Comparison of ENCODE assay signal across 12 mouse cellular contexts in the genomic region with DNA sequence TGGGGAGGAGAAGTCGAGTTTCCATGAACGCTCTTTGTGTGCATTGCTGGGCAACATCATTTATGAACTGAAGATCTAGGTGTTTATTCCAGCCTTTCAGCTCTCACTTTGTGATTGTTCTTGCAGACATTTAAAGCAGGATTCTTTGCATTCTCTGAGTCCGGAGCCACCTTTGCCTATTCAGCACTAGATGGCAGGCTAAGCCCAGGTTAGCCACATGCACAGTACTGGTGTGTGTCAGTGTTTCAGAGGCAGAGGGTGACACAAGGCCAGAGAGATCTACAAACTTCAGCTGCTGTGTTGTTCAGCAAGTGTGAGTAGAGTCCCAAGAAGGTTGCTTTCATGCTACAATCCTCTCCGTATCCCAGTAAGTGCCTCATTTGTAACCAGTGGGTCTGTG. TPM values are rescaled to one million over a fixed set of nuclear protein-coding genes. Genes with fewer than 3 reads are reported as not detected.
DNase-seq lines count a peak whose midpoint lies in the region; ATAC-seq lines count a peak whose summit lies in the region.
"Not testable (repeated sequence)": the region's sequence is repeated elsewhere in the genome, so short reads cannot be mapped to it uniquely, and the experiment has no call there.
"Had no signal": no experiment of that assay in that cellular context is flagged by ENCODE, and none has a peak within 500 bp of the region (broad histone marks: within the 10 kb centered on the region; RNA-seq: fewer than 3 reads in every experiment).

No protein-coding gene starts in this region.

- ATAC-seq in embryonic facial prominence, embryonic 14.5 days (ENCODE audit: low read depth): peak; percentile 88
- peak; percentile 69; the same call in 1 of the 2 replicates for ATAC-seq in heart, embryonic 16.5 days (replicated peaks; ENCODE audit: extremely low read depth, insufficient read depth, low FRiP score)
- peak; percentile 76 for ATAC-seq in megakaryocyte progenitor cell, adult 5-6 weeks (replicated peaks; ENCODE audit: poor library complexity)
- peak; percentile 68 for ATAC-seq in stomach, embryonic 15.5 days (ENCODE audit: insufficient read depth, low FRiP score, low read depth)

- peak; percentile 50 for DNase-seq in 416B (ENCODE audit: low read depth)
- DNase-seq in adrenal gland, adult 2 months: peak; percentile 47
- DNase-seq in embryonic facial prominence, embryonic 14.5 days (ENCODE audit: low spot score): peak; percentile 72
- DNase-seq in kidney, adult 9 months: peak; percentile 70
- peak; percentile 65 to 76 for DNase-seq in left cerebral cortex, postnatal 14 days (ENCODE audit: low spot score in 2 of 2)

- H3K27me3 ChIP-seq in embryonic facial prominence, embryonic 14.5 days (replicated peaks; ENCODE audit: control insufficient read depth, insufficient read depth, low read length); heart, embryonic 16.5 days (ENCODE audit: control insufficient read depth, insufficient read depth, low read length); stomach, embryonic 15.5 days (replicated peaks): not testable (repeated sequence)

- H3K36me3 ChIP-seq in embryonic facial prominence, embryonic 14.5 days (ENCODE audit: control insufficient read depth, insufficient read depth, low read length); heart, embryonic 16.5 days (ENCODE audit: control insufficient read depth, insufficient read depth); stomach, embryonic 15.5 days: not testable (repeated sequence)

- intact Hi-C loops in left cerebral cortex, postnatal 14 days (cut with DNase I): not testable (repeated sequence)

- H3K9me3 ChIP-seq in embryonic facial prominence, embryonic 14.5 days (ENCODE audit: control insufficient read depth, low read length); heart, embryonic 16.5 days (replicated peaks; ENCODE audit: control insufficient read depth, low read length); stomach, embryonic 15.5 days: not testable (repeated sequence)

- H3K27ac ChIP-seq in embryonic facial prominence, embryonic 14.5 days (replicated peaks; ENCODE audit: low read depth, low read length); heart, embryonic 16.5 days (ENCODE audit: low read length); stomach, embryonic 15.5 days: not testable (repeated sequence)

- 37% methylated on average over 4 of the region's 4 CpGs for WGBS in embryonic facial prominence, embryonic 14.5 days
- WGBS in heart, embryonic 16.5 days: 23% methylated on average over 4 of the region's 4 CpGs
- WGBS in stomach, embryonic 15.5 days: 33% methylated on average over 4 of the region's 4 CpGs

- not testable (repeated sequence) for H3K9ac ChIP-seq in embryonic facial prominence, embryonic 14.5 days (ENCODE audit: low read depth, low read length); heart, embryonic 16.5 days (ENCODE audit: low read length); stomach, embryonic 15.5 days

- H3K4me2 ChIP-seq in embryonic facial prominence, embryonic 14.5 days (ENCODE audit: low read depth, low read length); heart, embryonic 16.5 days (ENCODE audit: low read depth, low read length); stomach, embryonic 15.5 days: not testable (repeated sequence)

- H3K4me3 ChIP-seq in embryonic facial prominence, embryonic 14.5 days (ENCODE audit: low read depth, low read length); heart, embryonic 16.5 days (ENCODE audit: low read length); stomach, embryonic 15.5 days (replicated peaks): not testable (repeated sequence)

- not testable (repeated sequence) for H3K4me1 ChIP-seq in embryonic facial prominence, embryonic 14.5 days (ENCODE audit: control insufficient read depth, insufficient read depth, low read length); heart, embryonic 16.5 days (ENCODE audit: control insufficient read depth, insufficient read depth, low read length); stomach, embryonic 15.5 days

RNA-seq across cellular contexts. Expression of a gene that starts 1.7 kb away (rescaled TPM):
- total RNA-seq in adrenal gland, adult 2 months (2021): not detected
- polyA plus RNA-seq in adrenal gland, adult 2 months (2012; rRNA removed): not detected in 2 replicates
- polyA plus RNA-seq in embryonic facial prominence, embryonic 14.5 days (2014; fragmentation: Nextera tagmentation; extraction: Ambion mirVana): not detected in 2 replicates
- polyA plus RNA-seq in heart, embryonic 16.5 days (2015; fragmentation: Nextera tagmentation; extraction: Ambion mirVana): not detected in 2 replicates
- total RNA-seq in left cerebral cortex, postnatal 14 days (2021): not detected
- total RNA-seq in megakaryocyte progenitor cell, adult 5-6 weeks (2015): not detected in 2 replicates
- 0.25 TPM in 1 of 2 replicates, not detected in the other for total RNA-seq in megakaryocyte progenitor cell, adult 5-6 weeks (2017)
- polyA plus RNA-seq in stomach, embryonic 15.5 days (2015; fragmentation: Nextera tagmentation; extraction: Ambion mirVana): not detected in 2 replicates
- total RNA-seq: heart, postnatal 36 days; neutrophil, adult 5-6 weeks had no signal
- polyA plus RNA-seq: liver, embryonic 15.5 days; stomach, embryonic 14.5 days had no signal

RNA-seq across cellular contexts. Expression of a gene that starts 45.2 kb away (rescaled TPM):
- 10 to 100 TPM; 69.0 to 90.8 TPM for total RNA-seq in adrenal gland, adult 2 months (2021)
- 17.5 and 19.2 TPM in 2 replicates for polyA plus RNA-seq in adrenal gland, adult 2 months (2012; rRNA removed)
- polyA plus RNA-seq in embryonic facial prominence, embryonic 14.5 days (2014; fragmentation: Nextera tagmentation; extraction: Ambion mirVana): 91.2 and 95.4 TPM in 2 replicates
- polyA plus RNA-seq in heart, embryonic 16.5 days (2015; fragmentation: Nextera tagmentation; extraction: Ambion mirVana): 67.3 and 71.3 TPM in 2 replicates
- 100 to 1,000 TPM; 129 to 131 TPM for total RNA-seq in left cerebral cortex, postnatal 14 days (2021)
- total RNA-seq in megakaryocyte progenitor cell, adult 5-6 weeks (2015): 83.7 and 92.7 TPM in 2 replicates
- total RNA-seq in megakaryocyte progenitor cell, adult 5-6 weeks (2017): 94.4 and 99.1 TPM in 2 replicates
- polyA plus RNA-seq in stomach, embryonic 15.5 days (2015; fragmentation: Nextera tagmentation; extraction: Ambion mirVana): 71.3 and 72.1 TPM in 2 replicates
